Mouse (Mus musculus): ENCODE data around the gene Wdr47. TPM values are rescaled to one million over a fixed set of nuclear protein-coding genes. Genes with fewer than 3 reads are reported as not detected.
"Not testable (repeated sequence)": the region's sequence is repeated elsewhere in the genome, so short reads cannot be mapped to it uniquely, and the experiment has no call there.

The Wdr47 gene
- total RNA-seq (2021), result 100 to 1,000 TPM; 125 to 127 TPM
- long read RNA-seq, experiment 1, full-length matches to known transcripts, result 67 of 97 reads
- long read RNA-seq, experiment 1, partial matches to known transcripts, result 7 of 97 reads
- long read RNA-seq, experiment 1, other reads (novel, unspliced or antisense), result 23 of 97 reads
- long read RNA-seq, experiment 2, full-length matches to known transcripts, result 60 of 101 reads
- long read RNA-seq, experiment 2, partial matches to known transcripts, result 16 of 101 reads
- long read RNA-seq, experiment 2, other reads (novel, unspliced or antisense), result 25 of 101 reads

GRCm38 (mm10) chr3:108590786-108591529, at the start of gene Wdr47:
Gene Wdr47, plus strand, starts transcription at chr3:108591279.
- DNase-seq (ENCODE audit: low spot score in 2 of 2), result peak; percentile 93 to 96

DNA sequence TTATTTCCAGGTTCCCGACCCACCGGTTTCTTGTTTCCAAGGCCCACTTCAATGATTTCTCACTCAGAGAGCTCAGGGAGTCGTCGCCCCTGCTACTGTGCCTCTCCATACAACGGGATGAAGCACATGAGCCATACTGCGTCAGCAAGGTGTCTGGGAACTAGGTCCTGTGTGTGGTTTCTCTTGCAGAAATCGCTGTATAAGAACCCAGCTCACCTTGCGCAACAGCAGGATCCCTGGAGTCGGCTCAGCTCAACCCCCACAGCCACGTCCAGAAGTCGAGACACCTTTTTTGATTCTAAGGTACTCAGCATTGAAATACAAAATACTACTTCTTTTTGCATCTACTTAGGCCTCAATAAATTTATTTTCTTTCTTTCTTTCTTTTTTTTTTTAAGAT, 48.8 kb upstream of the Wdr47 start:
- no peak for DNase-seq (ENCODE audit: low spot score in 2 of 2)

DNA sequence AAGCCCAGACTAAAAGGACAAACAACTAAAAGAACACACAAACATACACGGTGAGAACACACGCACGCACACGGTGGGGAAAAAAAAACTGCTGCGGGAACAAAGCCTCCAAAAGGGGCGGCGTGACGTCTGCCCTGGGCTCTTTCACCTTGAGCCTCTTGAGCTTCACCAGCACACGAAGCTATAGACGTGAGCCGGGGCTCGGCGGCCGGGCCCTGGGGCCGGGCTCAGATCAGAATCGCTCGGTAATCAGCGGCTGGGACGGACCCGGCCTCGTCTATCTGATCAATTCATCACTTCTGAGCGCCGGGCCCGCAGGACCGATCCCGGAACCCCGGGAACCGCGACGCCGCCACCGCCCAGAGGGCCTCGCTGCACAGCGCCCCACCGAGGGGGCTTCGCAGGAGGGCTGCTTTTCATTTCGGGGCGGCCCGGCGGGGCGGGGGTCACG, 36.9 kb upstream of the Wdr47 start:
- no peak for DNase-seq (ENCODE audit: low spot score in 2 of 2)

- peak; percentile 89 to 97 for DNase-seq (ENCODE audit: low spot score in 2 of 2)
Observed at GRCm38 (mm10) chr3:108554587-108555312, 36.3 kb upstream of the Wdr47 start.

DNA sequence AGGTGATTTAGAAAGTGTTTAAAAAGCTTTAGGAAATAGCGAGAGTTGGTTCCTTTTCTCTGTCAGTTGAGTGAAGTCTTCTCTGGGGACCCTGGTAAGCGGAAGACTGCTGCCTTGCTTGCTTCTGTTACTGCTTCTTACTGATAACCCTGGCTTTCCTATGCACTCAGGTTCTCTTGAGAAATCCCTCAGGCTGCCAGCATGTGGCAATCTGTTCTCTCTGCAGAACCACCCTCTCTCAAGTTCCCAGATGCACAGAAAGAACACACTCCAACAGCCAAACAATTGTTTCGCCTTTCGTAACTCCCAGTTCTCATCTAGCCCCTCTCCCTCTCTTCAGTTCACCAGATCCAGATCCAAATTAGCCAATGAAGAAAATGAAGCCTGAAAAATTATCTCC, 33.2 kb upstream of the Wdr47 start:
- DNase-seq (ENCODE audit: low spot score in 2 of 2), result no peak

- DNase-seq (ENCODE audit: low spot score in 2 of 2), result peak; percentile 97 to 98
Observed at GRCm38 (mm10) chr3:108562133-108562730, 28.8 kb upstream of the Wdr47 start, which contains the start of gene Tmem167b. Gene Tmem167b, minus strand, starts transcription at chr3:108562466.

DNA sequence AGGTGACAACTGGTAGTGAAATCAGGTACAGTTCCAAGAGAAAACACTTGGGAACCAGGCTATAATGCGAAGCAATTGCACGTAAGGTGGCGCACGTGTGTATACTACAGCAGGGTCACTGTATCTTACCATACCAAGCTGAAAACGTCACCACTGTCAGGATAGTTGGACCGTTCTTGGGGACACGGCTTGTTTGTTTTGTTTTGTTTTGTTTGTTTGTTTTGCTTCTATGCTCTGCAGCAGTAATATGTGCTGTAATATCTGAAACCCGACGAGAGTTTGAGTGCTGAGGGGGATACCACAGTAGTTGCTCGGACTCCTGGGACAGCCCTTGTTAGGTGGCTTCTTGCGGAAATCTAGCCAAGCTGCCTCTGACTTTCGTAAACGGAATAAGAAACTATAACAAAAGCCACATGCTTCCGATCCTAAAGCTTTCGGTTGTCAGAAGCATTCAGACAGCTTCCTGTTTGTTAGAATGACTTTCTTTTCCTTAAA, 28.3 kb upstream of the Wdr47 start:
- no peak for DNase-seq (ENCODE audit: low spot score in 2 of 2)

GRCm38 (mm10) chr3:108563309-108563708, 27.8 kb upstream of the Wdr47 start:
- peak; percentile 63 to 81 for DNase-seq (ENCODE audit: low spot score in 2 of 2)

- peak in 1 of 2 experiments; percentile 73 for DNase-seq (ENCODE audit: low spot score in 2 of 2)
Observed at GRCm38 (mm10) chr3:108567990-108568877, 22.8 kb upstream of the Wdr47 start.

- not testable (repeated sequence) for DNase-seq (ENCODE audit: low spot score in 2 of 2)
Observed at GRCm38 (mm10) chr3:108569636-108570035, 21.4 kb upstream of the Wdr47 start.

DNA sequence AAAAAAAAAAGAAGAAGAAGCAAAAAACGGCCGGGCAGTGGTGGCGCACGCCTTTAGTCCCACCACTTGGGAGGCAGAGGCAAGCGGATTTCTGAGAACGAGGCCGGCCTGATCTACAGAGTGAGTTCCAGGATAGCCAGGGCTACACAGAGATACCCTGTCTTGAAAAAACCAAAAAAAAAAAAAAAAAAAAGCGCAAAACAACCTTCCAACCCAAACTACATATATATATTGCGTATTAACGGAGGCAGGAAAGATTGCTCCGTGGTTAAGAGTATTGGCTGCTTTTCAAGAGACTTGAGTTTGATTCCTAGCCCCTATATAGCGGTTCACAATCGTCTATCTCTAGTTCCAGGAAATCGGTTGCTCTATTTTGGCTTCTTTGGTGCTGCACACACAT, 20.3 kb upstream of the Wdr47 start:
- no peak for DNase-seq (ENCODE audit: low spot score in 2 of 2)

GRCm38 (mm10) chr3:108571443-108572294, 19.4 kb upstream of the Wdr47 start, which contains the start of gene Taf13:
Gene Taf13, plus strand, starts transcription at chr3:108571698.
- peak; percentile 97 to 98 for DNase-seq (ENCODE audit: low spot score in 2 of 2)

GRCm38 (mm10) chr3:108572309-108573010, 18.6 kb upstream of the Wdr47 start:
- DNase-seq (ENCODE audit: low spot score in 2 of 2), result no peak

DNA sequence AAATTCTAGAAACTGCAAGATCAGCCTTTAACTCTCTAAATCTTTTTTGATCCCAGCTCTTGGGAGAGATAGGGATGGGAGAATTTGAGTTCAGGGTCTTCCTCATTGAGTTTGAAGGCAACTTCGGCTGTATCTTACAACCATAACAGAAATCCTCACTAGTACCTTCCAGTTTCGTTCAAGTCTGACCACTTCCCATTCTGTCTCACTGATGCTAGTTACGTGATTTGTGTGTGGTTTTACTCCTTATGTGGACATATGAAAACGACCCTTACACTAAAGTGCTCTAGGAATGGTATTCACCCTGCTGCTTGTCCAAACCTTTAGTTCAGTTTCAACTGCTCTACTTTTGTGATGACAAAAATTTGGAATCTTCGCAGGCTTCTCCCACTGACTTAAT, 17.1 kb upstream of the Wdr47 start:
- DNase-seq (ENCODE audit: low spot score in 2 of 2), result no peak

DNA sequence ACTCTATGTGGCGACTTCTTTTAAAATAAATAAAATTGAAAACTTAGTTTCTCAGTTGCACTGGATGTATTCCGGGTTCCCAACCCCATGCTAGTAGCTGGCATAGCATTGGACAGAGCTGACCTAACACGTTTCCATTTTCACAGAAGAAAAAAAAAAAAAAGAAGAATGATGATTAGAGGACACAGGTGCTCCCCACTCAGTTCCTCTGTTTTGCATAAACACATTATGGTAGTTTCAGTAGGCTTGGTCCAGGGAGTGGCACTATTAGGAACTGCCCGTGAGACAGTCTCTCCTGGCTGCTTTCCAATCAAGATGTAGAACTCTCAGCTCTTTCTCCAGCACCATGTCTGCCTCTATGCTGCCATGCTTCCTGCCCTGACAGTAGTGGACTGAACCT, 6.5 kb upstream of the Wdr47 start:
- DNase-seq (ENCODE audit: low spot score in 2 of 2), result no peak

GRCm38 (mm10) chr3:108588446-108588845, 2.6 kb upstream of the Wdr47 start:
- no peak for DNase-seq (ENCODE audit: low spot score in 2 of 2)

DNA sequence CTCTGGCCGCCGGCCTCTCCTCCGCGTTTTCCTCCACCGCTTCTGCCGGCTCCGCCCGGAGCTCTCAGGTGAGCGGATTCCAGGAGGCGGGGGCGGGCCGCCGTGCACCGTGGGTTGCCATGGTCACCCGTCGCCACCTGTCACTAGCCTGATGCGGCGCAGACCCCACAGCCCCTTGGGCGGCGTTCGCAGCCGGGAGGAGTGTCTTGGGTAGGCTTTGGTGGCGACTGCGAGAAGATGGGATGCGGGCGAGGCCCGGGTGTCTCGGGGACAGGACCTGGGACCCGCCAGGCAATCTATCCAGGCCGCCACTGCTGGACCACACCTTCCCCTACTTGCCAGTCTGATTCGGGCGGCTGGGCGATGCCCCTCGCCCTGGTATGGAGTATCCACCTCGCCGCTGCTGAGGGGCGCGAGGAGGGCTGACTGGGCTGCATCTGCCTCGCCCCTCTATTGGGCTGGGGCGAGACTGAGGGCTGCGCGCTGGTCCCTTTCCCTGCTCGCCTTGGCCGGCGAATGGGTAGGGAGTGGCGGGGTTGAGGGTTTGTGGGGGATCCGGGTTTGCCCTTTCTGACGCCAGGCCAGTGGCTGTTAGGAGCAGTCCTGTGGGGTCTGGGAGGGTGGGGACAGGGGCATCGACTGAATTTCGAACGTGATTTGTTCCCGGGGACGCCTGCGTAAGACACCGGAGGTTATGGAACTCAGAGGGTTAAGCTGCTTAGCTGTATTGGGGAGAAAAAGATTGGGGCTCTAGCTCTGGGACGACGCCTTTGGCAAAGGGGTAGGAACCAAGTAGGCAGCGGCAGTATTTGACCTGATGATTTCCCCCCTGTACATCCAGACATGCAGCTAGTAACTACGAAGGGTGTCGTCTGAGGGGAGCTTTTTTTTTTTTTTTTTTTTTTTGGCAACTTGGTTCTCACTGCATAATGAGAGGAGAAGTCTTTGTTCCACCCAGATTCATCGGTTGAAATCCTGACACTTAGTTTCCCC, 747 bp downstream of the Wdr47 start:
- DNase-seq (ENCODE audit: low spot score in 2 of 2), result no peak

Data from layer of hippocampus, postnatal 14 days (tissue).